Mouse (Mus musculus): ENCODE results near the gene Slfn3. TPM values are rescaled to one million over a fixed set of nuclear protein-coding genes. Genes with fewer than 3 reads are reported as not detected.

Slfn3 gene
- total RNA-seq, 2 experiments from 2014 or later, result 0.37 to 1.0 TPM

DNA sequence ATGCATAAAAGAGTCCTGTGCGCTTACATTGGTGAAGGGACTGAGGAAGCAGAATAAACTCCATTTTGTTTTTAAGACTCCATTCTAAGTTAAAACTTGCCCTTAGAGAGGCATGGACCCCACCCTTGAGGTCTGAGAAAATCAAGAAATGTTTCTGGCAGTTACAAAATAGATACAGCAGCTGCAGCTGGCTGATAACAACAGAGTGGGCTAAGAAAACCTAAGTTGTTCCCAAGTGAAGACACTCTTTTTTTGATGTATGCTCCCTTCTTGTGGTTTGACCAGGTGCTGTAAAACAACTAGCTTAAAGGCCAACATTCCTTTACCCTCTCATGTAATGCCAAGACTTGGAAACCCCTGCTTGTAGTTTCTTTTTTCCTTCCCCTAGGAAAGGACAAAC is 71.5 kb downstream of the Slfn3 start:
- no peak for DNase-seq (ENCODE audit: low spot score in 2 of 2)
- intact Hi-C loops (cut with DNase I), result no loop called here

DNA sequence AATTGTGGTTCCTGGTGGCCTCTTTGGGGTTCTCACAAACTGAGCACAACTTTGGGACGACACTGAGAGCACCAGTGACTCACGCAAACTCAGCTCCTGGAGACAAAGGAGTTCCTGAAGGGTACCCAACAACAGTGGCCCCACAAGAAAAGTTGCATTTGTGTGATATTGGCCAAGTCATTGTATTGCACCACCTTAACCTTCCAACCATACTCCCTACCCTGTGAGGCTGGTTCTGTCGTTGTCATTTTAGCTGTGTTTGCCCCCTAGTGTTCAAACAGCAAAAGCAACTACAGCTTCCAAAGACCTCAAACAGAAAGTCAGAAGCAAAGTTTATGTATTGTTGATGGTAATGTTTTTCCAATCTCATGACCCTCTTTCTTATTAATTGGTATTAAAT is 72.0 kb downstream of the Slfn3 start:
- no peak for DNase-seq (ENCODE audit: low spot score in 2 of 2)
- intact Hi-C loops (cut with DNase I), result no loop called here

Other genes starting within 250 kb of the Slfn3 start
- 1 to 10 TPM; 4.1 to 4.3 TPM for gene Slfn5, start 240.0 kb upstream of the Slfn3 start, total RNA-seq (2021)
- gene Slfn9, start 199.5 kb upstream of the Slfn3 start, total RNA-seq (2021), result under 1 TPM; 0.30 to 0.36 TPM
- gene Slfn8, start 170.5 kb upstream of the Slfn3 start, total RNA-seq (2021), result under 1 TPM; 0.34 to 0.39 TPM
- gene Slfn2, start 126.2 kb upstream of the Slfn3 start, total RNA-seq (2021), result 1 to 10 TPM; 1.1 to 1.8 TPM
- not detected for gene Slfn1, start 74.5 kb upstream of the Slfn3 start, total RNA-seq (2021)
- not detected for gene Slfn4, start 16.1 kb upstream of the Slfn3 start, total RNA-seq (2021)
- gene Slfn14, start 95.4 kb downstream of the Slfn3 start, total RNA-seq (2021), result not detected
- 100 to 1,000 TPM; 268 to 286 TPM for gene Ap2b1, start 107.7 kb downstream of the Slfn3 start, total RNA-seq (2021)
- 10 to 100 TPM in 1 of 2 experiments, 1 to 10 TPM in 1; 8.1 to 11.3 TPM for gene Pex12, start 111.3 kb downstream of the Slfn3 start, total RNA-seq (2021)
- 100 to 1,000 TPM; 255 to 263 TPM for gene Rasl10b, start 217.8 kb downstream of the Slfn3 start, total RNA-seq (2021)
- gene Gas2l2, start 238.1 kb downstream of the Slfn3 start, total RNA-seq (2021), result not detected
- gene 1700020L24Rik, start 246.3 kb downstream of the Slfn3 start, total RNA-seq (2021), result under 1 TPM in 1 of 2 experiments, not detected in 1; 0.54 TPM

All from left cerebral cortex, postnatal 36 days (tissue).